Mouse (Mus musculus): Measurements from ENCODE around the gene Sult1d1. TPM values are rescaled to one million over a fixed set of nuclear protein-coding genes. Genes with fewer than 3 reads are reported as not detected.

Gene Sult1d1
- not detected in 2 replicates for total RNA-seq (2014; rRNA removed)
- polyA plus RNA-seq (2015; fragmentation: Nextera tagmentation; extraction: Ambion mirVana), result 0.10 TPM in 1 of 2 replicates, not detected in the other

DNA sequence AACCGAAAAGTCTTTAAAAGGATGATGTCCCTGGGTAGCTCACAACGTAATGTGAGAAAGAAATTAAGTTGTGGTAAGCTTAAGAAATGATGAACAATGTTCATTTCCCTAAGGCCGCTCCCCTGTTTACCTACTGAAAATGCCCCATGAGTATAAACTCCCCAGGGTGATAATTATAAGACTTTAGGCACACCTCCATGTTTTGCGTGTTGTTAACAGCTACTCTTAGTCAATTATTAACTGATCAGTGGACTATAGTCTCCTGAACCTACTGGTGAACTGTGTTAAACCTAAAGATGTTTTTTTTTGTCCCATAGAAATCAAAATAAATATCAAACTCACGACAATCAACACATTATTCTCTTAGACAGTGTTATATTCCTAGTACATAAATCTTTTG, at the start of gene Sult1d1:
Gene Sult1d1, minus strand, starts transcription at position 183 of the 400 bp plus-strand sequence.
- DNase-seq (ENCODE audit: low spot score) (no peak), ATAC-seq (ENCODE audit: low FRiP score) (no peak)
- Histone ChIP-seq H3K4me3 (ENCODE audit: low read depth, low read length) (no peak within 1 kb of the TSS), H3K27ac (ENCODE audit: low read depth, low read length) (no peak within 1 kb of the TSS), H3K4me1 (ENCODE audit: insufficient read depth, low read length) (no peaks in the 10 kb centered on the region), H3K36me3 (ENCODE audit: insufficient read depth, low read length) (no peaks in the 10 kb centered on the region), H3K27me3 (ENCODE audit: insufficient read depth, low read length) (no peaks in the 10 kb centered on the region), H3K9me3 (ENCODE audit: low read length) (no peaks in the 10 kb centered on the region), H3K9ac (replicated peaks; ENCODE audit: low read length, poor library complexity, severe bottlenecking) (no peak within 1 kb of the TSS), H3K4me2 (ENCODE audit: low read depth, low read length, poor library complexity, severe bottlenecking) (no peak within 1 kb of the TSS)
- no peak for TF ChIP-seq CTCF (IDR thresholded peaks at IDR 0.05)
- 81% methylated on average over 5 of the region's 5 CpGs for WGBS

DNA sequence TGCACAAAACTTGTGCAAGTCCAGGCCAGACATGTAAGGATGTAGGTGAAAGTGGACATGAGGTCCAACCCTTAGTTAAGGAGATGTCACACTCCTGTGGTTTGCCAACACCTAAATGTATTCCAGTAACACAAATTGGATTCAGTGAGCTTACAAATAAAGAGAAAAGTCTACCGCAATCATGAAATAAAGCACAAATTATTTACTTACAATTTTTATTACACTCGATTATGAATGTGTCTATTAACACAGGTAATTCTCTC, 46.2 kb upstream of the Sult1d1 start:
- no peaks in the 10 kb centered on the region for H3K27me3 ChIP-seq (ENCODE audit: insufficient read depth, low read length)
- 94% methylated on average over 2 of the region's 2 CpGs for WGBS
- H3K4me3 ChIP-seq (ENCODE audit: low read depth, low read length), result no peak overlapping the region
- no peak for ATAC-seq (ENCODE audit: low FRiP score)
- no peaks in the 10 kb centered on the region for H3K4me1 ChIP-seq (ENCODE audit: insufficient read depth, low read length)
- H3K4me2 ChIP-seq (ENCODE audit: low read depth, low read length, poor library complexity, severe bottlenecking), result no peak overlapping the region
- no peaks in the 10 kb centered on the region for H3K36me3 ChIP-seq (ENCODE audit: insufficient read depth, low read length)
- H3K9me3 ChIP-seq (ENCODE audit: low read length), result no peaks in the 10 kb centered on the region
- no peak overlapping the region for H3K9ac ChIP-seq (replicated peaks; ENCODE audit: low read length, poor library complexity, severe bottlenecking)
- no peak overlapping the region for H3K27ac ChIP-seq (ENCODE audit: low read depth, low read length)
- DNase-seq (ENCODE audit: low spot score), result no peak
- TF ChIP-seq CTCF (IDR thresholded peaks at IDR 0.05), result no peak

- H3K4me3 ChIP-seq (ENCODE audit: low read depth, low read length), result no peak overlapping the region
- no peak overlapping the region for H3K4me2 ChIP-seq (ENCODE audit: low read depth, low read length, poor library complexity, severe bottlenecking)
- DNase-seq (ENCODE audit: low spot score) (no peak), ATAC-seq (ENCODE audit: low FRiP score) (no peak)
- H3K36me3 ChIP-seq (ENCODE audit: insufficient read depth, low read length), result no peaks in the 10 kb centered on the region
- TF ChIP-seq CTCF (IDR thresholded peaks at IDR 0.05), result no peak
- no peaks in the 10 kb centered on the region for H3K27me3 ChIP-seq (ENCODE audit: insufficient read depth, low read length)
- H3K9ac ChIP-seq (replicated peaks; ENCODE audit: low read length, poor library complexity, severe bottlenecking), result no peak overlapping the region
- no peak overlapping the region for H3K27ac ChIP-seq (ENCODE audit: low read depth, low read length)
- no peaks in the 10 kb centered on the region for H3K9me3 ChIP-seq (ENCODE audit: low read length)
- H3K4me1 ChIP-seq (ENCODE audit: insufficient read depth, low read length), result no peaks in the 10 kb centered on the region
These were observed 45.7 kb upstream of the Sult1d1 start for GRCm38 (mm10) chr5:87614364-87615127.

- H3K9ac ChIP-seq (replicated peaks; ENCODE audit: low read length, poor library complexity, severe bottlenecking), result no peak overlapping the region
- H3K27ac ChIP-seq (ENCODE audit: low read depth, low read length), result no peak overlapping the region
- H3K4me3 ChIP-seq (ENCODE audit: low read depth, low read length), result no peak overlapping the region
- no peaks in the 10 kb centered on the region for H3K4me1 ChIP-seq (ENCODE audit: insufficient read depth, low read length)
- H3K27me3 ChIP-seq (ENCODE audit: insufficient read depth, low read length), result no peaks in the 10 kb centered on the region
- 87% methylated on average over 3 of the region's 3 CpGs for WGBS
- no peaks in the 10 kb centered on the region for H3K9me3 ChIP-seq (ENCODE audit: low read length)
- no peak overlapping the region for H3K4me2 ChIP-seq (ENCODE audit: low read depth, low read length, poor library complexity, severe bottlenecking)
- TF ChIP-seq CTCF (IDR thresholded peaks at IDR 0.05), result no peak
- H3K36me3 ChIP-seq (ENCODE audit: insufficient read depth, low read length), result no peaks in the 10 kb centered on the region
- no peak for ATAC-seq (ENCODE audit: low FRiP score)
- no peak for DNase-seq (ENCODE audit: low spot score)
These were observed 32.2 kb upstream of the Sult1d1 start for GRCm38 (mm10) chr5:87601018-87601417.

DNA sequence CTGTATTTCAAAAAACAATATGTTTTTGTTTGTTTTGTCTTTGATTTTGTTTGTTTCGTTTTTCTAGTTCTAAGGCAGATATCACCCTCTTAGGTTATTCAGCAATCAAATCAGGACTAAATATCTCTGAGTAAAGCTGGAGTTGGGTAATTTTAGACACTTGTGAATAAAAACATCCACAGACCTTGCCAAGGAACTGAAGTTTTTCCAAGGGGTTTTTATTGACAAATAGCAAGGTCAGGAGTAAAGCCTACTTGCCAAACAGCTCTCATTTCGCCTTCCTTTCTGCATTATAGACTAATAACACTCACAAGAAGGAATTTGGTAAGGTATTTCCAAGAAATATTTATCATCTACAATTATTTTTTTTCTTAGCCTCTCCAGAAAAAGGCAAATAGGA, 29.1 kb upstream of the Sult1d1 start:
- H3K9me3 ChIP-seq (ENCODE audit: low read length), result no peaks in the 10 kb centered on the region
- H3K9ac ChIP-seq (replicated peaks; ENCODE audit: low read length, poor library complexity, severe bottlenecking), result no peak overlapping the region
- H3K36me3 ChIP-seq (ENCODE audit: insufficient read depth, low read length), result no peaks in the 10 kb centered on the region
- H3K27ac ChIP-seq (ENCODE audit: low read depth, low read length), result no peak overlapping the region
- H3K4me2 ChIP-seq (ENCODE audit: low read depth, low read length, poor library complexity, severe bottlenecking), result no peak overlapping the region
- H3K27me3 ChIP-seq (ENCODE audit: insufficient read depth, low read length), result no peaks in the 10 kb centered on the region
- ATAC-seq (ENCODE audit: low FRiP score) (no peak), DNase-seq (ENCODE audit: low spot score) (no peak)
- H3K4me1 ChIP-seq (ENCODE audit: insufficient read depth, low read length), result no peaks in the 10 kb centered on the region
- no peak overlapping the region for H3K4me3 ChIP-seq (ENCODE audit: low read depth, low read length)
- 71% methylated on average over 2 of the region's 2 CpGs for WGBS
- TF ChIP-seq CTCF (IDR thresholded peaks at IDR 0.05), result no peak

GRCm38 (mm10) chr5:87591494-87591893, 22.7 kb upstream of the Sult1d1 start, which contains the start of gene Sult1e1:
Gene Sult1e1, minus strand, starts transcription at chr5:87591594.
- ATAC-seq (ENCODE audit: low FRiP score), result no peak

More at GRCm38 (mm10) chr5:87591494-87591893, 22.7 kb upstream of the Sult1d1 start, which contains the start of gene Sult1e1:
- Histone ChIP-seq H3K9ac (replicated peaks; ENCODE audit: low read length, poor library complexity, severe bottlenecking) (no peak within 1 kb of the TSS), H3K4me1 (ENCODE audit: insufficient read depth, low read length) (no peaks in the 10 kb centered on the region), H3K4me3 (ENCODE audit: low read depth, low read length) (no peak within 1 kb of the TSS), H3K27ac (ENCODE audit: low read depth, low read length) (no peak within 1 kb of the TSS), H3K9me3 (ENCODE audit: low read length) (no peaks in the 10 kb centered on the region), H3K36me3 (ENCODE audit: insufficient read depth, low read length) (no peaks in the 10 kb centered on the region), H3K27me3 (ENCODE audit: insufficient read depth, low read length) (no peaks in the 10 kb centered on the region), H3K4me2 (ENCODE audit: low read depth, low read length, poor library complexity, severe bottlenecking) (no peak within 1 kb of the TSS)
- DNase-seq (ENCODE audit: low spot score), result no peak
- WGBS, result 73% methylated on average over 5 of the region's 5 CpGs
- no peak for TF ChIP-seq CTCF (IDR thresholded peaks at IDR 0.05)

Data from midbrain, postnatal 0 days (tissue).